Mouse (Mus musculus) layer of hippocampus, adult 2 months (tissue): ENCODE measurements around the gene Tcte2. TPM values are rescaled to one million over a fixed set of nuclear protein-coding genes. Genes with fewer than 3 reads are reported as not detected.

Experiments used
- DNase-seq, 2 experiments: peaks; one replicate each; pipeline ENCODE4 v3.0.0; 2022; ENCODE audit warnings: low spot score in 2 of 2
- H3K27ac ChIP-seq: fragments of 200-600 bp; 2 replicates; pipeline ENCODE4 v1.8.1; 2022
- H3K4me3 ChIP-seq: fragments of 200-600 bp; 2 replicates; pipeline ENCODE4 v1.8.1; 2022; ENCODE audit warnings: mild to moderate bottlenecking
- CTCF ChIP-seq: fragments of 200-600 bp; conservative IDR thresholded peaks from 2 replicates; pipeline ENCODE4 v1.8.1; 2022; ENCODE audit warnings: antibody characterized with exemption, mild to moderate bottlenecking, moderate library complexity
- total RNA-seq, 2 experiments: library from RNA; stranded (reverse); gene quantifications; 2 replicates each; pipeline ENCODE4 v1.2.3; 2021

Tcte2 gene
- total RNA-seq, 2 experiments from 2014 or later: 18.4 to 22.1 TPM

- H3K27ac ChIP-seq: no peak overlapping the region
- DNase-seq: no peak
- H3K4me3 ChIP-seq: no peak overlapping the region
- no peak for TF ChIP-seq CTCF
Measured at GRCm38 (mm10) chr17:13670227-13670626, 91.4 kb downstream of the Tcte2 start.

GRCm38 (mm10) chr17:13669206-13669605 is 92.4 kb downstream of the Tcte2 start:
- peak; percentile 47 to 49 for DNase-seq
- peak overlapping the region; percentile 14 for H3K4me3 ChIP-seq
- TF ChIP-seq CTCF: no peak; the same call in 1 of the 2 replicates
- H3K27ac ChIP-seq: peak overlapping the region; percentile 78

GRCm38 (mm10) chr17:13668052-13669015 is 93.3 kb downstream of the Tcte2 start:
- Histone ChIP-seq H3K4me3 (peak overlapping the region; percentile 14; the same call in 1 of the 2 replicates), H3K27ac (peak overlapping the region; percentile 78)
- peak; percentile 33 to 34 for DNase-seq
- TF ChIP-seq CTCF: no peak

GRCm38 (mm10) chr17:13667006-13667405 is 94.6 kb downstream of the Tcte2 start:
- no peak for DNase-seq
- peak overlapping the region; percentile 28; the same call in 1 of the 2 replicates for H3K27ac ChIP-seq

GRCm38 (mm10) chr17:13665731-13666130 is 95.9 kb downstream of the Tcte2 start:
- Histone ChIP-seq H3K4me3 (no peak overlapping the region), H3K27ac (no peak overlapping the region)
- no peak for DNase-seq
- TF ChIP-seq CTCF: no peak

More at GRCm38 (mm10) chr17:13667006-13667405, 94.6 kb downstream of the Tcte2 start:
- TF ChIP-seq CTCF: no peak
- H3K4me3 ChIP-seq: no peak overlapping the region

GRCm38 (mm10) chr17:13663386-13664166 is 98.0 kb downstream of the Tcte2 start:
- no peak overlapping the region for H3K4me3 ChIP-seq
- no peak overlapping the region for H3K27ac ChIP-seq
- no peak for TF ChIP-seq CTCF
- DNase-seq: no peak

Other genes starting within 250 kb of the Tcte2 start
- 100 to 1,000 TPM; 106 to 114 TPM for gene Afdn, start 1.3 kb downstream of the Tcte2 start, total RNA-seq
- gene Gm7168, start 186.5 kb upstream of the Tcte2 start, total RNA-seq: under 1 TPM in 1 of 2 experiments, not detected in 1; 0.23 TPM
- not detected for gene Gm7356, start 241.9 kb upstream of the Tcte2 start, total RNA-seq